ENCODE assay signal across 24 mouse cellular contexts in genomic region chr3:146615496-146615895, GRCm38 (mm10). TPM values are rescaled to one million over a fixed set of nuclear protein-coding genes. Genes with fewer than 3 reads are reported as not detected.
"Had no signal": no experiment of that assay in that cellular context is flagged by ENCODE, and none has a peak within 500 bp of the region (broad histone marks: within the 10 kb centered on the region; RNA-seq: fewer than 3 reads in every experiment).

Gene Dnase2b, minus strand, starts transcription at chr3:146615596.

- H3K9ac ChIP-seq: neural tube, embryonic 12.5 days; neural tube, embryonic 13.5 days; neural tube, embryonic 15.5 days; stomach, embryonic 15.5 days had no signal

- H3K4me1 ChIP-seq: neural tube, embryonic 12.5 days; neural tube, embryonic 13.5 days; neural tube, embryonic 15.5 days; stomach, embryonic 15.5 days had no signal

- H3K27ac ChIP-seq: neural tube, embryonic 12.5 days; neural tube, embryonic 13.5 days; neural tube, embryonic 15.5 days; stomach, embryonic 15.5 days; stomach, postnatal 0 days had no signal

- H3K9me3 ChIP-seq: neural tube, embryonic 12.5 days; neural tube, embryonic 13.5 days; neural tube, embryonic 15.5 days; stomach, embryonic 15.5 days had no signal

- H3K4me3 ChIP-seq: neural tube, embryonic 12.5 days; neural tube, embryonic 13.5 days; neural tube, embryonic 15.5 days; stomach, embryonic 15.5 days had no signal

- H3K36me3 ChIP-seq: neural tube, embryonic 12.5 days; neural tube, embryonic 13.5 days; neural tube, embryonic 15.5 days; stomach, embryonic 15.5 days had no signal

- H3K4me2 ChIP-seq: neural tube, embryonic 12.5 days; neural tube, embryonic 13.5 days; neural tube, embryonic 15.5 days; stomach, embryonic 15.5 days had no signal

- DNase-seq: retina, postnatal 1 day; right cerebral cortex, adult 18-20 months; right cerebral cortex, postnatal 14 days; right cerebral cortex, postnatal 25 days; right cerebral cortex, postnatal 4 days; spleen, adult 18-20 months; thymus, adult 18-20 months; thymus, adult 2 months; thymus, postnatal 14 days; thymus, postnatal 25 days; thymus, postnatal 36 days; thymus, postnatal 4 days had no signal

- H3K27me3 ChIP-seq: neural tube, embryonic 12.5 days; neural tube, embryonic 13.5 days; neural tube, embryonic 15.5 days; stomach, embryonic 15.5 days had no signal

RNA-seq across cellular contexts. Expression of gene Dnase2b, which starts in this region (rescaled TPM):
- total RNA-seq: neutrophil, adult 5-6 weeks had no signal
- polyA plus RNA-seq: neural tube, embryonic 12.5 days; neural tube, embryonic 13.5 days; neural tube, embryonic 14.5 days; neural tube, embryonic 15.5 days; small intestine, adult 2 months; spleen, adult 2 months; stomach, embryonic 14.5 days; stomach, postnatal 0 days; testis, adult 2 months; thymus, adult 2 months; urinary bladder, adult 2 months had no signal
